Mouse (Mus musculus) myocyte (in vitro differentiated cells): ENCODE data around the gene B230217C12Rik. TPM values are rescaled to one million over a fixed set of nuclear protein-coding genes. Genes with fewer than 3 reads are reported as not detected.

ENCODE experiments used
- H3K27me3 ChIP-seq: one replicate; pipeline ENCODE4 v1.6.1; 2011; ENCODE audit not compliant: control insufficient read depth, insufficient read depth, insufficient read length
- H3K36me3 ChIP-seq: one replicate; pipeline ENCODE4 v1.6.1; 2011; ENCODE audit not compliant: control insufficient read depth, insufficient read depth
- H3K4me2 ChIP-seq: one replicate; pipeline ENCODE4 v1.6.1; 2011; ENCODE audit warnings: low read depth, control low read depth
- H3K4me3 ChIP-seq: one replicate; pipeline ENCODE4 v1.5.1; 2011; ENCODE audit warnings: mild to moderate bottlenecking, control low read depth, moderate library complexity
- H3K79me2 ChIP-seq: one replicate; pipeline ENCODE4 v1.6.1; 2011; ENCODE audit not compliant: control insufficient read depth, insufficient read depth
- H3ac ChIP-seq: one replicate; pipeline ENCODE4 v1.6.1; 2011; ENCODE audit not compliant: control insufficient read depth, insufficient read length
- CEBPB ChIP-seq: IDR thresholded peaks from 2 replicates; pipeline ENCODE4 v1.6.1; 2011; ENCODE audit warnings: mild to moderate bottlenecking, moderate library complexity; ENCODE audit not compliant: poor library complexity, insufficient read depth, severe bottlenecking
- E2F4 ChIP-seq: IDR thresholded peaks from one replicate; pipeline ENCODE4 v1.6.1; 2011; ENCODE audit warnings: mild to moderate bottlenecking, control low read depth, moderate library complexity; ENCODE audit not compliant: insufficient read depth
- MAX ChIP-seq: IDR thresholded peaks from one replicate; pipeline ENCODE4 v1.6.1; 2011; ENCODE audit warnings: low read depth, mild to moderate bottlenecking, control low read depth
- MYOD1 ChIP-seq, 3 experiments: IDR thresholded peaks; one replicate each; pipeline ENCODE4 v1.6.1; 2011; ENCODE audit warnings: control low read depth in 2 of 3, low read depth in 2 of 3, mild to moderate bottlenecking in 2 of 3, moderate library complexity in 1 of 3; ENCODE audit not compliant: insufficient read length in 2 of 3, control insufficient read depth in 1 of 3
- MYOG ChIP-seq, 3 experiments: IDR thresholded peaks; one replicate each; pipeline ENCODE4 v1.6.1; 2011; ENCODE audit warnings: control low read depth in 2 of 3, low read depth in 2 of 3, mild to moderate bottlenecking in 2 of 3; ENCODE audit not compliant: insufficient read length in 2 of 3, control insufficient read depth in 1 of 3, insufficient read depth in 1 of 3
- POLR2A ChIP-seq: IDR thresholded peaks from one replicate; pipeline ENCODE4 v1.6.1; 2011; ENCODE audit warnings: low read depth, mild to moderate bottlenecking, control low read depth, moderate library complexity; ENCODE audit not compliant: insufficient read length
- POLR2AphosphoS2 ChIP-seq: IDR thresholded peaks from one replicate; pipeline ENCODE4 v1.6.1; 2011; ENCODE audit warnings: low read depth, control low read depth; ENCODE audit not compliant: insufficient read length
- REST ChIP-seq: IDR thresholded peaks from one replicate; pipeline ENCODE4 v1.6.1; 2011; ENCODE audit warnings: mild to moderate bottlenecking, control low read depth, moderate library complexity; ENCODE audit not compliant: insufficient read depth, insufficient read length
- SRF ChIP-seq: IDR thresholded peaks from one replicate; pipeline ENCODE4 v1.6.1; 2011; ENCODE audit warnings: low read depth; ENCODE audit not compliant: control insufficient read depth, insufficient read length
- TCF12 ChIP-seq: IDR thresholded peaks from one replicate; pipeline ENCODE4 v1.6.1; 2011; ENCODE audit warnings: mild to moderate bottlenecking, control low read depth; ENCODE audit not compliant: poor library complexity, insufficient read depth, severe bottlenecking
- TCF3 ChIP-seq: IDR thresholded peaks from one replicate; pipeline ENCODE4 v1.6.1; 2011; ENCODE audit warnings: low read depth, control low read depth; ENCODE audit not compliant: insufficient read length
- USF1 ChIP-seq: IDR thresholded peaks from one replicate; pipeline ENCODE4 v1.6.1; 2011; ENCODE audit warnings: low read depth, mild to moderate bottlenecking, control low read depth, moderate library complexity
- polyA plus RNA-seq: library from polyadenylated mRNA; unstranded; fragments of >200 nt; fragmentation: generic; extraction: Trizol; gene quantifications from one replicate; pipeline ENCODE4 v1.2.1, GENCODE M21; 2012; ENCODE audit warnings: missing spikeins

B230217C12Rik gene
- polyA plus RNA-seq, 1 experiment, result 1.9 TPM

GRCm38 (mm10) chr11:97808621-97809234 lies 31.9 kb upstream of the B230217C12Rik start:
- Histone ChIP-seq H3K36me3 (peaks cover 9% of the 10 kb centered on the region), H3K27me3 (no peaks in the 10 kb centered on the region), H3ac (no peak overlapping the region), H3K4me2 (peak overlapping the region; percentile 38), H3K79me2 (peaks cover 90% of the 10 kb centered on the region), H3K4me3 (no peak overlapping the region)
- peak in 2 of 3 experiments; percentile 63 to 68 for TF ChIP-seq MYOD1 (IDR thresholded peaks at IDR 0.05; ENCODE audit: control insufficient read depth in 1 of 3, insufficient read length in 2 of 3, low read depth in 2 of 3)
- no peak for TF ChIP-seq CEBPB
- TF ChIP-seq MYOG (IDR thresholded peaks at IDR 0.05; ENCODE audit: control insufficient read depth in 1 of 3, insufficient read depth in 1 of 3, insufficient read length in 2 of 3, low read depth in 2 of 3), result peak in 2 of 3 experiments; percentile 38 to 77

GRCm38 (mm10) chr11:97809235-97810121 lies 31.1 kb upstream of the B230217C12Rik start:
- Histone ChIP-seq H3K4me2 (peak overlapping the region; percentile 38), H3K79me2 (peaks cover 84% of the 10 kb centered on the region), H3ac (no peak overlapping the region), H3K36me3 (peaks cover 9% of the 10 kb centered on the region), H3K27me3 (no peaks in the 10 kb centered on the region), H3K4me3 (no peak overlapping the region)
- no peak for TF ChIP-seq MYOD1 (IDR thresholded peaks at IDR 0.05; ENCODE audit: control insufficient read depth in 1 of 3, insufficient read length in 2 of 3, low read depth in 2 of 3)

DNA sequence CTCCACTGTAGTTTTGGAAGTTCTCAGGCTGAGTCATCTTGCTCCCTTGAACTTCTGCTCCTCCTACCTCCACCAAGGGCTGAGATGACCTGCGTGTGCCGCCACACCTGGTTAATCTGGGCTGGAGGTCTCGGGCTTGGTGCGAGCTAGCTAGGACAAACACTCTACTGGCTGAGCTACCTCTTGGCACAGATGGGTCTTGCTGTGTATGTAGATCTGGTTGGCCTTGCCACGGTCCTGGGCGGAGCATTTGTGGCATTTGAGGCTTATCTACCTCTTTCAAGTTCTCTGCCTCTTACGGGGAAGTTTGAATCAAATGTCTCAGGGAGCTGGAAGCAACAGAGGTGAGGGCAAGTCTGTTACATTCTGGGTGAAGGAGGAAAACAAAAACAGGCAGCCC lies 30.2 kb upstream of the B230217C12Rik start:
- no peak for TF ChIP-seq MYOG (IDR thresholded peaks at IDR 0.05; ENCODE audit: control insufficient read depth in 1 of 3, insufficient read depth in 1 of 3, insufficient read length in 2 of 3, low read depth in 2 of 3)
- TF ChIP-seq MAX, result no peak
- TF ChIP-seq TCF3, result no peak
- TF ChIP-seq SRF, result no peak
- no peak for TF ChIP-seq POLR2AphosphoS2
- no peak for TF ChIP-seq CEBPB
- TF ChIP-seq E2F4, result no peak
- TF ChIP-seq MYOD1 (IDR thresholded peaks at IDR 0.05; ENCODE audit: control insufficient read depth in 1 of 3, insufficient read length in 2 of 3, low read depth in 2 of 3), result no peak
- Histone ChIP-seq H3K79me2 (peaks cover 84% of the 10 kb centered on the region), H3ac (no peak overlapping the region), H3K4me2 (no peak overlapping the region), H3K36me3 (peaks cover 9% of the 10 kb centered on the region), H3K4me3 (no peak overlapping the region), H3K27me3 (no peaks in the 10 kb centered on the region)

DNA sequence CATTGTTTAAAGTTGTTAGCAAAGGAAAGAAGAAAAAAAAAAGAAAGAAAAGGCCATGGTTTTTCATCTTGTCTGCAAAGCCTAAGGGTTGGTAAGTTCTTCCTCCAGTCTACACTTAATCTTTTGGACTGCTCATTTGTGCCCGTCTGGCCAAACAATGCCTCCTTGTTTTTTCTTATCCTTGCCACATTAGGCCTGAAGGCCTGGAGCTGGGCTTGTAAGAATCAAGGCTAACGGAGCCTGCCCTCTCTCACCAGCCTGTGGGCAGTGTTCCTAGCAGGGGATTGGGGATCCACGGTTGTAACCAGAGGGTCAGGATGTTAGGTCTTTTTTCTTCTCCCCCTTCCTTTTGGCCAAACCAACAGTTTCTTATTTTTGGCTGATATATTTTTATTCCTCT lies 29.6 kb upstream of the B230217C12Rik start:
- H3K4me2 ChIP-seq, result no peak overlapping the region
- H3K79me2 ChIP-seq, result peaks cover 84% of the 10 kb centered on the region
- peaks cover 9% of the 10 kb centered on the region for H3K36me3 ChIP-seq
- no peak overlapping the region for H3ac ChIP-seq
- no peak for TF ChIP-seq POLR2A
- TF ChIP-seq MYOG (IDR thresholded peaks at IDR 0.05; ENCODE audit: control insufficient read depth in 1 of 3, insufficient read depth in 1 of 3, insufficient read length in 2 of 3, low read depth in 2 of 3), result no peak
- TF ChIP-seq MAX, result no peak
- TF ChIP-seq MYOD1 (IDR thresholded peaks at IDR 0.05; ENCODE audit: control insufficient read depth in 1 of 3, insufficient read length in 2 of 3, low read depth in 2 of 3), result no peak
- TF ChIP-seq USF1, result no peak
- TF ChIP-seq TCF3, result no peak
- TF ChIP-seq CEBPB, result no peak
- no peak for TF ChIP-seq REST
- TF ChIP-seq POLR2AphosphoS2, result no peak
- no peak for TF ChIP-seq E2F4
- TF ChIP-seq SRF, result no peak
- TF ChIP-seq TCF12, result no peak
- no peaks in the 10 kb centered on the region for H3K27me3 ChIP-seq
- no peak overlapping the region for H3K4me3 ChIP-seq

DNA sequence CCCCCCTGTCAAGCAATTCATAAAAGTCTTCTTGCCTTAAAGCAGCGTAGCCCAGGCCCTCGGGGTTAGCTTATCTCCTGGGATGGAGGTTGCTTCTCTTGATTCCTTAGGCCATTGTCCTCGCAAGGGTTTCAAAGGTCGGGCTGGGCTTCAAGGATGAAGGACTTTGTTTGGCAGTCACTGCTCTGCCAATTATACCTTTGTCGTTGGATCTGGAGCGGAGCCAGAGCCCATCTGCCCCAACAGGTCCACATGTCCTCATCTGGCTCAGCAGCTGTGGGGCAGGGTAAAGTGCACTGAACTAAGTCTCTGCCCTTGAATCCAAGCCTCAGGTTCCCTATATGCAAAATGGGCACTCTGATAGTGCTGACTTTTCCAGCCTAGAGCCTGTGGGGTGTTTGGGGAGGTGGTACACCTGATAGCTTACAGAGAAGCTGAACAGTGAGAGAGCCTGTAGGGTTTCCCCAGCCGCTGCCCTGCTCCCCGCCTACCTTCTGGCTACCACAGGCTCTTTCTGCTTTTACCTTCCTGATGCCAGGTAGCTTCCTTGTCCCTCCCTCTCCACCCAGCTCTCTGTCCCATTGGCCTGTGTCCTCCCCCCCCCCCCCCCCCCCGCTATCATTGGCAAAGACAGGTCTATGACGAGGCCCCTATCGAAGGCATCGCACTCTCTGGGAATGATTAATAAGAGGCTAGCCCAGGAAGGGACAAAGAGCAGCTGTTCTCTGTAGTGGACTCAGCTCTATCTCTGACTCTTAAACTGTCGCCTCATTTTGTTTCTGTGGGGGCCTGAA lies 28.8 kb upstream of the B230217C12Rik start:
- Histone ChIP-seq H3K36me3 (peaks cover 8% of the 10 kb centered on the region), H3K27me3 (no peaks in the 10 kb centered on the region), H3ac (no peak overlapping the region), H3K4me3 (no peak overlapping the region), H3K4me2 (no peak overlapping the region), H3K79me2 (peaks cover 80% of the 10 kb centered on the region)
- no peak for TF ChIP-seq POLR2AphosphoS2
- TF ChIP-seq MYOD1 (IDR thresholded peaks at IDR 0.05; ENCODE audit: control insufficient read depth in 1 of 3, insufficient read length in 2 of 3, low read depth in 2 of 3), result peak in 1 of 3 experiments; percentile 44
